Mouse (Mus musculus): Measurements from ENCODE around the gene Vwc2l.

GRCm38 (mm10) chr1:70866137-70866536, 140.6 kb downstream of the Vwc2l start:
- TF ChIP-seq CTCF (IDR thresholded peaks at IDR 0.05; ENCODE audit: control insufficient read depth, insufficient read depth, insufficient replicate concordance, low read depth, low read length) (no peak), POLR2A (IDR thresholded peaks at IDR 0.05; ENCODE audit: control insufficient read depth, low read depth, low read length) (no peak)

All from testis, adult 2 months (tissue).